Mouse (Mus musculus) lung, postnatal 10 days (tissue): ENCODE data around the gene Slc35d3.

Source experiments
- DNase-seq: peaks from one replicate; pipeline ENCODE4 v3.0.0; 2021

Slc35d3 gene

DNA sequence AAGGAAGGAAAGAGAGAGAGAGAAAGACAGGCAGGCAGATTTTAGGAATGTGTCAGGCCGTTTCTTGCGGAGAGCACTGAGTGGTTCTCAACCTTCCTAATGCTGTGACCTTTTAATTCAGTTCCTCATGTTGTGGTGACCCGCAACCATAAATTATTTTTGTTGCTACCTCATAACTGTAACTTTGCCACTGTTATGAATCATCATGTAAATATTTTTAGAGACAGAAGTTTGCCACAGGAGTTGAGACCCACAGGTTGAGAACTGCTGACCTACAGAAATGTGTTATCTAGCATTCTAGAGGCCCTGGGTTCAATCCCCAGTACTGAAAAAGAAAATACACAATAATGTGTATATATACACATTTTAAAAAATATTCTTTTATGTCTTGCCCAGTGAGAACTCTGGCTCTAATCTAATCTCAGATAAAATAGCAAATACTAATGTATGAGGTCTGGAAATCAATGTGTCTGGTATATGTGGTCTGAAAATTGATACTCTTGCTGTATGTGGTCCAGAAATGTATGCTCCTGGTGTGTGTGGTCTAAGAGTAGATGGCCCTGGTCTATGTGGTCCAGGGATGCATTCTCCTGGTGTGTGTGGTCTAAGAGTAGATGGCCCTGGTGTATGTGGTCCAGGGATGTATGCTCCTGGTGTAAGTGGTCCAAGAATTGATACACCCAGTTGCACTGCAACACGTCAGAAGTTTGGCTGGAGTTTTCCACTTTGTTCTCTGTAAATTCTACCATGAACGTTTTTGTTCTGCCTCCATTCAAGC lies 20.0 kb downstream of the Slc35d3 start:
- DNase-seq: no peak

DNA sequence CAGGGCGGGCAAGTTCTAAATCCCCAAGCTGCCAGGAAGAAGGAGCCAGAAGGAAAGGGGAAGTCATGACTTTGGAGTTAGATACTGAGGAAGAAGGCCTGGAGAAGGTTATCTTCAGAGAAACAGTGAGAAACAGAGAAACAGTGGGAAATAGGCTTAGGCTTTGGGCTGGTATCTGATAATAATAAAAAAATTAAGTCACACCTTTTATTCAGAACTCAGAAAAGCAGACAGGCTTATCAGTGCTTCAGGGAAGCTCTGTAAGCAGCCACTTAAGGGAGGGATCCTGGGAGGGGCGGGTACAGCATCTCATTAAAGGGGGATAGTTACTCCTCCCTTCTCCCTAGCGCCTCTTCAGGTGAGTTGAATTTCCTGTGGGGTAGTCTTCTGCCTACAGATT lies 30.3 kb downstream of the Slc35d3 start:
- no peak for DNase-seq

- DNase-seq: no peak
Observed at GRCm38 (mm10) chr10:19818723-19819355, 32.4 kb downstream of the Slc35d3 start.

GRCm38 (mm10) chr10:19815371-19815770 lies 35.9 kb downstream of the Slc35d3 start:
- no peak for DNase-seq

DNA sequence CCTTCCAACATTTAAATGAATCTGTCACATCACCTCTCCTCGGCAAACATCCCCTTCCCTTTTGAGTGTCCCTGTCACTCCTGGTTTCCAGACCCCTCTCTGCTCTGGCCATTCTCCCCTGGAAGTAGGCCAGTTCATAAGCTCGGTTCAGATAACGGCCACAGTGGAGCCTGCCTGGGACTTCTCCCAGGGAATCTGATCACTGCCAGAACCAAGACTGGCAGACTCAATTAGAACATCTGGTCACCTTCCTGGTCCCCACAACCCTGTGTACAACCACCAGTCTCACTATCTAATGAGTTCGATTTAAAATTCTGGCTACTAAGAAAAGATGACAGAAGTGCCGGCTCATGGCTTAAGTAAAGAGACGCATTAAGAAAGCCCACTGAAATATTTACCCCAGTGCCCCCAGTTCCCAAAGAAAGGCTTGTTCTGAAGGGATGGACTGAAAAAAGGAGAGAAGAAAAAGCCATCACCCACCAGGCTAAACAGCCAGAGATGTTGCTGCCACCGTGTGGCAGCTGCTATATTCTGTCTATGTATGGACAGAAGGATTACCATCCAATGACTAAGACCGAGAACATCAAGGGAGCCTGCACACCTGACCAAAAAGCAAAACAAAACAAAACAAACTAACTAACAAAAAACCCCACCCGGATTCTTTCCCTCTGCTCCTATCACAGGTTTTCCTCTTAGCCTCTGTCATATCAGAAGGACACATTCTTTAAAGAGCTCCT lies 39.7 kb downstream of the Slc35d3 start:
- DNase-seq: peak; percentile 10

DNA sequence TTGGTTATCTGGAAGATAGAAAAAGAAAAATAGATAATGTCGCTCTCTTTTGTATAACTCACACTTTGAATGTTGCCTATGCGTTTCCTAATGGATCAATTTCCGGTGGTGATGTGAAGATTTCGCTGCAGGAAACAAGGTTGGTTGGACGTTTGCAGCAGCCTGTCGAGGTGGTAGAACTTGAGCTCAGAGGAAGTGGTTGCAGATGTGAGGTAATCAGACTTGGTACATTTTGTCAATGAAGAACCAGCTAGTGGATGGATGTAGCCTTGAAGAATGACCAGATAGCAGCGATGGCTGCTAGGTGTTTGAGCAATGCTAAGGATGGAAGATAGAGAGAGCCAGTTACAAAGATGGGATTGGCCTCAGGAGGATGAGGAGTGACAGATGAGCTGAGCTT lies 46.5 kb downstream of the Slc35d3 start:
- DNase-seq: no peak

- DNase-seq: no peak
Observed at GRCm38 (mm10) chr10:19802958-19803357, 48.3 kb downstream of the Slc35d3 start.
